Mouse (Mus musculus) heart, adult 2 months (tissue): Measurements from ENCODE around the gene Ptges3l.

Experiments
- CTCF ChIP-seq: fragments of 200-600 bp; IDR thresholded peaks from 2 replicates; pipeline ENCODE4 v1.8.1; 2022; ENCODE audit warnings: antibody characterized with exemption, mild to moderate bottlenecking, moderate library complexity
- EP300 ChIP-seq: fragments of 200-500 bp; IDR thresholded peaks from 2 replicates; pipeline ENCODE4 v1.6.1; 2011; ENCODE audit warnings: low read depth, low read length, control low read depth; ENCODE audit not compliant: insufficient read depth
- POLR2A ChIP-seq: fragments of 200-500 bp; IDR thresholded peaks from 2 replicates; pipeline ENCODE4 v1.6.1; 2011; ENCODE audit warnings: mild to moderate bottlenecking, low read depth, low read length, control low read depth; ENCODE audit not compliant: insufficient read depth

GRCm38 (mm10) chr11:101448274-101448746, 23.2 kb upstream of the Ptges3l start, which contains the start of gene Ifi35:
- TF ChIP-seq POLR2A (peak; percentile 99), CTCF (no peak), EP300 (peak; percentile 79)
